Mouse (Mus musculus) kidney, embryonic 14.5 days (tissue): ENCODE results near the gene Pgm1. TPM values are rescaled to one million over a fixed set of nuclear protein-coding genes. Genes with fewer than 3 reads are reported as not detected.

Experiments
- ATAC-seq: fragments of 200-750 bp; cut with Nextera tagmentation; 2 replicates; pipeline ENCODE4 v1.8.0; 2017; ENCODE audit warnings: moderate number of reproducible peaks, mild to moderate bottlenecking, moderate TSS enrichment, moderate library complexity; ENCODE audit not compliant: low FRiP score, low TSS enrichment
- H3K27ac ChIP-seq: fragments of 300-500 bp; sonication (generic); 2 replicates; pipeline ENCODE4 v1.5.1; 2014; ENCODE audit warnings: low read depth, mild to moderate bottlenecking, low read length, moderate library complexity, mixed read lengths
- H3K27me3 ChIP-seq: fragments of 300-500 bp; sonication (generic); 2 replicates; pipeline ENCODE4 v1.6.1; 2014; ENCODE audit warnings: mild to moderate bottlenecking, low read length; ENCODE audit not compliant: control insufficient read depth, insufficient read depth
- H3K36me3 ChIP-seq: fragments of 300-500 bp; sonication (generic); 2 replicates; pipeline ENCODE4 v1.6.1; 2014; ENCODE audit warnings: low read length, mixed read lengths; ENCODE audit not compliant: control insufficient read depth, insufficient read depth
- H3K4me1 ChIP-seq: fragments of 300-500 bp; sonication (generic); 2 replicates; pipeline ENCODE4 v1.6.1; 2014; ENCODE audit warnings: low read length, mixed read lengths; ENCODE audit not compliant: control insufficient read depth, insufficient read depth
- H3K4me2 ChIP-seq: fragments of 300-500 bp; sonication (generic); replicated peaks from 2 replicates; pipeline ENCODE4 v1.6.1; 2014; ENCODE audit warnings: low read depth, mild to moderate bottlenecking, low read length
- H3K4me3 ChIP-seq: fragments of 300-500 bp; sonication (generic); 2 replicates; pipeline ENCODE4 v1.5.1; 2014; ENCODE audit warnings: mild to moderate bottlenecking, low read length
- H3K9ac ChIP-seq: fragments of 300-500 bp; sonication (generic); 2 replicates; pipeline ENCODE4 v1.6.1; 2014; ENCODE audit warnings: low read depth, mild to moderate bottlenecking, low read length, moderate library complexity
- H3K9me3 ChIP-seq: fragments of 300-500 bp; sonication (generic); 2 replicates; pipeline ENCODE4 v1.6.1; 2016; ENCODE audit warnings: low read length; ENCODE audit not compliant: control insufficient read depth
- WGBS: fragments of 180-500 bp; shearing (Covaris S2); extraction: QIAGEN DNeasy Blood & Tissue Kit; methylation state at CpG from one replicate; pipeline ENCODE4 v1.1.7; 2014; 5-methylcytosine and 5-hydroxymethylcytosine counted together
- polyA plus RNA-seq: library from polyadenylated mRNA; unstranded; fragments of >200 nt; fragmentation: Nextera tagmentation; extraction: Ambion mirVana; gene quantifications from 2 replicates; pipeline ENCODE4 v1.2.1, GENCODE M21; 2014

The Pgm1 gene
- polyA plus RNA-seq, 1 experiment from 2014 or later = 58.3 TPM

DNA sequence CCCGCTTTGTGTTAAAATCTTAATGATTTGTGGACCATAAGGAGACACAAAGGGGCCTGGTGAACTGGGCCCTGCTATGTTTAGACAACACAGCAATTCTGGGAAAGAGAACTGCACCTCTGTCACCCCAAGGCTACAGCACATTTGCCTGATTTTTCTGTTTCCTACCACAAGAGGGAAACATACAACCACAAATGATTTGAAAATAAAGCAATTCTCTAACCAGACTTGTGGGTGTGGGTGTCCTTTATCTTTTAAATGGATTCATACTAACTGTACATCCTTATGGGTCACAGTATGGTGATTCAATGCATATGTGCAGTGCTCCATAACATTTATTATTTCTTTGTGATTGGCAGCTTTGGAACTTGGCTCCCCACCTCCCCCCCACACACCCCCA is 18.0 kb downstream of the Pgm1 start:
- ATAC-seq = no peak
- Histone ChIP-seq H3K9ac (no peak overlapping the region), H3K4me1 (no peaks in the 10 kb centered on the region), H3K9me3 (no peaks in the 10 kb centered on the region), H3K4me2 (no peak overlapping the region), H3K4me3 (no peak overlapping the region), H3K36me3 (no peaks in the 10 kb centered on the region), H3K27me3 (no peaks in the 10 kb centered on the region), H3K27ac (no peak overlapping the region)
- WGBS = 56% methylated on average over 1 of the region's 1 CpGs

DNA sequence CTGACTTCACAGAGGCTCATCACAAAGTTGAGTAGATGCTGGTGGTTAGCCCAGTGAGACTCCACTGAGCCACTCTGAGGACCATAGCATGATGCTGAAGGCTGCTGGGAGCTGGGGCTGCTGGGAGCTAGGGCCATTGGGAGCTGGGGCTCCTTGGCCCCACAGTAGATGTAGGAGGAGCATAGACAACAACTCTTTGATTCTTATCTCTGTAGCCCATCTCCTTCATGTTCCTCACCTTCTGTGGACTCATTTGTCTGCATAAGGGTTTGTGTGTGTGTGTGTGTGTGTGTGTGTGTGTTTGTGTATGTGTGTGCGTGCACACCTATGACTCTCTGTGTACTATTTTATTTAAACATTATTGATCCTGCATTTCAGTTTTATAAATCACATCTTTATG is 18.7 kb downstream of the Pgm1 start:
- WGBS = 96% methylated on average over 1 of the region's 1 CpGs
- Histone ChIP-seq H3K4me3 (no peak overlapping the region), H3K4me2 (no peak overlapping the region), H3K9ac (no peak overlapping the region), H3K9me3 (no peaks in the 10 kb centered on the region), H3K4me1 (no peaks in the 10 kb centered on the region), H3K36me3 (no peaks in the 10 kb centered on the region), H3K27ac (no peak overlapping the region), H3K27me3 (no peaks in the 10 kb centered on the region)
- no peak for ATAC-seq

DNA sequence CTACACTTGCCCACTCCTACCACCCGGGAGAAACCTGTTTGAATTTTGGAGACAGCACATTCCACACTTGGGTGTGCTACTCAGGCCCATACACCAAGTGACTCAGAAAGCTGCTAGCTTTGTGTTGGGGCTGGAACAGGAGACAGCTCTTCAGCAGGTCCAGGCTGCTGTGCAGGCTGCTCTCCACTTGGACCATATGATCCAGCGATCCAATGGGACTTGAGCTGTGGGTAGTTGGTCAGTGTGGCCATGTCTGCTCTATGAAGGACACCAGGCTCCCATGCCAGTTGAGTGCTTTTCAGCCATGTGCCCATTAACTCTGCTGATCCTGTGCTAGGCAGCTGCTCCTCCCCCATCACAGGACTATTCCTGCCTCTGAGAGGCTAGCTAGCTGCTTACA is 24.7 kb downstream of the Pgm1 start:
- no peak overlapping the region for H3K4me3 ChIP-seq
- no peak overlapping the region for H3K27ac ChIP-seq
- H3K4me2 ChIP-seq = no peak overlapping the region
- H3K9ac ChIP-seq = no peak overlapping the region
- no peaks in the 10 kb centered on the region for H3K9me3 ChIP-seq
- no peaks in the 10 kb centered on the region for H3K27me3 ChIP-seq
- no peaks in the 10 kb centered on the region for H3K36me3 ChIP-seq
- 93% methylated on average over 2 of the region's 2 CpGs for WGBS
- peaks cover 3% of the 10 kb centered on the region; the same call in 1 of the 2 replicates for H3K4me1 ChIP-seq
- ATAC-seq = no peak

DNA sequence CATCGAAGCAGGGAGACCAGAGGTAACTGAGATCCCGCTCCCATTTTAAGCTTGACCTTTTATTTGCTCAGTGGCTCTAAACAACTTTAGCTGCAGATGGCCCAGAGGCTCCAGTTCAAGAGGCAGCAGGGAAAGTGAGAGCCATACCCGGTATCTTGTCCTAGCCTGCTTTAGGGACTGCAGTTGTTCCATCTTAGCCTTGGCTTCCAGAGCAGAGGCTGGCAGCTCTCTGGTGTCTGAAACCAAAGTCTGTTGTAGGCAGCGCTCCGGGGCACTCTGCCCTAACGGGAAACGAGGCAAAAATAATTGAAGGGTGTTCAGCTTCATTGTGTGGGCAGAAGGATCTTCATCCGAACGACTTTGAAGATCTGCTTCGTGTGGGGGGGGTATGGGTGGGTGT is 26.2 kb downstream of the Pgm1 start:
- Histone ChIP-seq H3K4me1 (peaks cover 3% of the 10 kb centered on the region; the same call in 1 of the 2 replicates), H3K4me2 (no peak overlapping the region), H3K27me3 (no peaks in the 10 kb centered on the region), H3K9ac (no peak overlapping the region), H3K36me3 (no peaks in the 10 kb centered on the region), H3K27ac (no peak overlapping the region), H3K9me3 (no peaks in the 10 kb centered on the region), H3K4me3 (no peak overlapping the region)
- no peak for ATAC-seq
- WGBS = 66% methylated on average over 10 of the region's 10 CpGs

DNA sequence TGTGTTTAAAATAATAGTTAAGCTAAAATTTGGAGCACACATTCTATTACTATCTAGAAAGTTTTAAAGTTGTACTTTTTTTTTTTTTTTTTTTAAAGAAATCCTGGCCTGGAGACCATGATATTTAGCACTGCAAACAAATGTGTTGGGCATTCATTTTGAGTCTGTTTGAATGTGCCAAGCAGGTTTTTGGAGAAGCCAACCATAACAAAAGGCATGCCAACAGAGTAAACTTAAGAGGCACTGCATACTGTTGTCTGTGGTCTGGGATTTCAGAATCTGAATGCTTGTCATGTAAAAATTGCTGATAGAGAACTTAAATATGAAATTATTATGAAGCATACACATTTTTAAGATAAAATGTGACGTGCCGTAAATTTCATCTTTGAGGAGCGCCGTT is 28.0 kb downstream of the Pgm1 start:
- Histone ChIP-seq H3K4me1 (peaks cover 3% of the 10 kb centered on the region; the same call in 1 of the 2 replicates), H3K27ac (no peak overlapping the region), H3K4me3 (no peak overlapping the region), H3K4me2 (no peak overlapping the region), H3K9ac (no peak overlapping the region), H3K27me3 (no peaks in the 10 kb centered on the region), H3K36me3 (no peaks in the 10 kb centered on the region), H3K9me3 (no peaks in the 10 kb centered on the region)
- 88% methylated on average over 4 of the region's 4 CpGs for WGBS
- ATAC-seq = no peak

DNA sequence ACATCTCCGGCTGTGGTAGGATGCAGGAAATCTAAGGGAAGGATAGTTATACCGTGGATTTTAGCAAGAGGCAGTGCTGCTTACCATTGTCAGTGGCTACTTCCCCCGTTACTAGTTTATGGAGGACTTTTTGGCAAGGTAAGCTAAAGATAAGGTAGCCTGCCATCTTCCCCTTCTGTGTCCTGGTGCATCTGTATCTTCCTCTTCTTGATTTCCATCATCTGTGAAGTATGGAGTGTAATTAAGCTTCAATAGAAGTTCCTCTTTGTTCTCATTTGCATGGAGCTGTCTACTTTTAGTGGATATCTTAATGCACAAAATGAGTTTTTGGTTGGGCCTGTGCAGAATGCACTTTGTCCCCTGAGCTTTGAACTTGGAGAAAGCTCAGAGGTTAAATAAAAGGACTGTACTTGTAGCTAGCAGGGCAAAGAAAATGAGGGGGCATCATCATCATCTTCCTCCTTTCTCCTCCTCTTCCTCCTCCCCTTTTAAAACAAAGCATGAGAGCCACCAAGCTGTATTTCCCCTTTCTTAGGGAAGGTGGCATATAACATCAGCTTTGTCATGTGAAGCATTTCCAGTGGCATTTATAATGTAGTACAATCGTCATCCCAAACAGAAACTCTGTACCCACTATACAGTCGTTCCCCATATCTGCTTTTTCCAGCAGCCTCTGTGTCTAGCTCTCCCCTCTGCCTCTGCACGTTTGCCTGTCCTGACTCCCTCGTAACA is 29.0 kb downstream of the Pgm1 start:
- ATAC-seq = no peak
- no peak overlapping the region for H3K4me2 ChIP-seq
- WGBS = 83% methylated on average over 7 of the region's 7 CpGs
- H3K4me1 ChIP-seq = peaks cover 3% of the 10 kb centered on the region; the same call in 1 of the 2 replicates
- no peaks in the 10 kb centered on the region for H3K9me3 ChIP-seq
- no peak overlapping the region for H3K4me3 ChIP-seq
- no peaks in the 10 kb centered on the region for H3K36me3 ChIP-seq
- no peaks in the 10 kb centered on the region for H3K27me3 ChIP-seq
- H3K9ac ChIP-seq = no peak overlapping the region
- H3K27ac ChIP-seq = no peak overlapping the region

DNA sequence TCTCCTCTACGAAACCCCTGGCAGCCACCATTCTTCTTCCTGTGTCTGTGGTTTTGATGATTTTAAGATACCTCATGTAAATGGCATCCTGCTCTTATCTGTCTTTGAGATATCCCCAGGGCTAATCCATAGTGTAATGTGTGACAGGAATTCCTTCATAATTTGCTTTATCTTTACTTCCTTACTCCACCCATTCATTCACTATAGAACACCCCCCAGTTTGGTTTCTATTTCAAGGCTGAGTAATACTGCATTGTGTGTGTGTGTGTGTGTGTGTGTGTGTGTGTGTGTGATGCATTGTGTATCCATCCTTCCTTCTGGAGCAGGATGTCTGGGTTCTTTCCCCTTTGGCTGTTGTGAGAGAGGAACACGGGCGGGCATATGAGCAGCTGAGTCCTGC is 30.1 kb downstream of the Pgm1 start:
- peaks cover 3% of the 10 kb centered on the region; the same call in 1 of the 2 replicates for H3K4me1 ChIP-seq
- 84% methylated on average over 3 of the region's 3 CpGs for WGBS
- no peak overlapping the region for H3K4me2 ChIP-seq
- H3K9me3 ChIP-seq = no peaks in the 10 kb centered on the region
- ATAC-seq = no peak
- no peak overlapping the region for H3K9ac ChIP-seq
- no peaks in the 10 kb centered on the region for H3K36me3 ChIP-seq
- no peak overlapping the region for H3K27ac ChIP-seq
- no peak overlapping the region for H3K4me3 ChIP-seq
- H3K27me3 ChIP-seq = no peaks in the 10 kb centered on the region

DNA sequence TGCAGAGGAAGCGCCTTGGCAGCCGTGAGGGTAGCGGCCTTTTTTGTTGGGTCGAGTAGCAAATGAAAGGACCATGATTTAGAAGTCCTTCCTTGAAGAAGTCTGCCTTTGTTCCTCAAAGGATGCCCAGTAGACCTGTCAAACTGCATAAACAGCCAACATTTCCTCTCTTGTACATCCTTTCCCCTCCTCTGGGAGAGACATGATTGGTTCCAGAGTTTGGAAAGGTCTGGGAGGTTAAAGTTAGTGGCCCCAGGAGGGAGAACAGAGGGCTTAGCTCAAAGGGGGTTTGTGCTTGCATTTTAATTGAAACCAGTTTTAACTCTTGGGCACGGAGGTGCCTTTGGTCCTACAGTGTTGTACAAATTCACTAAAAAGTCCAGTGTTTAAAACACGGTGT is 37.3 kb downstream of the Pgm1 start:
- peaks cover 4% of the 10 kb centered on the region; the same call in 1 of the 2 replicates for H3K36me3 ChIP-seq
- H3K4me3 ChIP-seq = no peak overlapping the region
- H3K27me3 ChIP-seq = no peaks in the 10 kb centered on the region
- no peak overlapping the region for H3K27ac ChIP-seq
- WGBS = 77% methylated on average over 6 of the region's 6 CpGs
- H3K4me2 ChIP-seq = no peak overlapping the region
- no peaks in the 10 kb centered on the region for H3K4me1 ChIP-seq
- ATAC-seq = no peak
- H3K9me3 ChIP-seq = no peaks in the 10 kb centered on the region
- no peak overlapping the region for H3K9ac ChIP-seq

DNA sequence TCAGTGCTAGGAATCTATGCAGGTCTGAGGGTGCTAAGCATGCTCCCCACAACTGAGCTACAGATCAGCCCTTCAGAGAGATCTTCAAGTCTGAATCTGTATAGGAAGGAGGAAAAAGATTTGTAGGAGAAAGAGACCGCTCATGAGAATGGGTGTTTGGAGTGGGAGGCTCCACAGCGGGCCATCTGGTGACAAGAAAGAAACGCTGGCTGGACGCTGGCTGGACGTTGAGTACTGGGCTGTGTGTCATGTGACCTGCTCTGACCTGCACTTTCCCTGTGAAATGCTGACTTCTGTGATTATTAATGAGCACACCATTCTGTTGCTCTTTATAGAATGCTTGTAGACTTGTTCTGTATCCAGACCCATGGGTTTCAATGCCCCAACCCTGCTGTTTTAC is 40.1 kb downstream of the Pgm1 start:
- Histone ChIP-seq H3K4me1 (no peaks in the 10 kb centered on the region), H3K9ac (no peak overlapping the region), H3K27me3 (no peaks in the 10 kb centered on the region), H3K4me3 (no peak overlapping the region), H3K36me3 (peaks cover 4% of the 10 kb centered on the region; the same call in 1 of the 2 replicates), H3K4me2 (no peak overlapping the region), H3K9me3 (no peaks in the 10 kb centered on the region), H3K27ac (peak overlapping the region; percentile 65)
- peak; percentile 64; the same call in 1 of the 2 replicates for ATAC-seq
- WGBS = 27% methylated on average over 5 of the region's 5 CpGs
